Mouse (Mus musculus): ENCODE data around the gene Olfr293.

Olfr293 gene

DNA sequence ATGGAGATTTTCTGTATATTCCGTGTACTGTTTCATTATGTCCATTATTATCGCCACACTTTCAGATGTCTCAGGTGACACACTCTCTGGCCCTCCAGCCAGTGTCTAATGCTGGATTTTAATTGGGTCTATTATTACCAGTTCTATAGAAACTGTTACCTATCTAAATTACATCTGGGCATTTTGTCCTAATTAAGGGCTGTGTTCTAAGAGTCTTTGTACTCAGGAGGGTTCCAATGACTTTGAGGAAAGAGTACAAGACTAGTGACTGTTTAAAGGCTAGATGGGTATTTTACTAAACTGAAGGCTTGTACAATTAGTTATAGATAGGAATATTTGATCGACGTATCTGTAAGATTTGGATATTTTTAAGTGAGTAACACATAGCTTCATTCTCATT lies at the start of gene Olfr293:
Gene Olfr293 (plus strand): TSS at position 301 of the 400 bp plus-strand sequence.
- no peak for DNase-seq

DNA sequence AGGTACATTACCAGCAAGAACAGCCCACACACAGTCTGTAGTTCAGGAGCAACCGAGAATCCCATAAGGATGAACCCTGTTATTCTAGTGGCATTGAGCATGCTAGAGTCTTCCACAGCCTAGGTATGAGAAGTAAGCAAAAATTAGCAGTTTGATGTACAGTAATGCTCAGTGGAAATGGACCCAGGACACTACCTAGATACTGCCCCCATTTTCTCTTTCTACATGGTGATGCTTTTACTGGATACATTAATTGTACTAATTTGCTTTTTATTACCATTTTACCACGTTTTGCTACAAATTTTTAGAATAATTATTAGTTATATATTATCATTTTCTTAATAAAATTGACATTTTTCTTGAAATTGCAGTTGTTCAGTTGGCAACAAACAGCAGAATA lies 32.3 kb upstream of the Olfr293 start, which contains the start of gene Olfr294:
Gene Olfr294 (minus strand): TSS at position 101 of the 400 bp plus-strand sequence.
- no peak for DNase-seq

DNA sequence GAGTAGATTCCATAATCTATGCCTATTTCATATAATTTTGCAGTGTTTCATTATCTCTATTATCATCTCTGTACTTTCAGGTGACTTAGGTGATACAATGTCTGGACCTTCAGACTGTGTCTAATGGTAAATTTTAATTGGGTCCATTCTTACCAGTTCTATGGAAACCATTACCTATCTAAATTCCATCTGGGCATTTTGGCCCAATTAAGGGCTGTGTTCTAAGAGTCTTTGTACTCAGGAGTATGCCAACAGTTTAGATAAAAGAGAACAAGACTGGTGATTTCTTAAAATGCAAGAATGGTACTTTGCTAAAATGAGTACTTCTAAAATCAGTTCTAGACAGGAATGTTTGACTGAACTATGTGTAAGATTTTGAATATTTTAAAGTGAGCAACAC lies 39.2 kb downstream of the Olfr293 start, which contains the start of gene Olfr292:
Gene Olfr292 (plus strand): TSS at position 301 of the 400 bp plus-strand sequence.
- DNase-seq: no peak

Measured in kidney, postnatal 10 days (tissue).